Mouse (Mus musculus) E14TG2a.4 (cell line): ENCODE measurements at regions not wholly inside any gene's neighbourhood (a gene's known extent, or its start where the extent isn't known, plus 50 kb on each side); places are given as distances from the start of the nearest gene placed in this dataset.

Source experiments
- CTCF ChIP-seq: conservative IDR thresholded peaks from 2 replicates; pipeline ENCODE4 v1.5.1; 2014; ENCODE audit warnings: low read length
- NANOG ChIP-seq: IDR thresholded peaks from 2 replicates; pipeline ENCODE4 v1.6.1; 2014; ENCODE audit warnings: borderline replicate concordance, low read length, mixed read lengths
- POU5F1 ChIP-seq: IDR thresholded peaks from 2 replicates; pipeline ENCODE4 v1.6.1; 2014; ENCODE audit warnings: low read length, borderline replicate concordance

GRCm38 (mm10) chr10:37300181-37300889 is 161.6 kb upstream of the Marcks start:
- TF ChIP-seq CTCF (no peak), POU5F1 (no peak), NANOG (no peak)
